Mouse (Mus musculus) testis, adult 2 months (tissue): ENCODE results near the gene Rps28.

Experiments used
- CTCF ChIP-seq: fragments of 200-500 bp; IDR thresholded peaks from 2 replicates; pipeline ENCODE4 v1.5.1; 2012; ENCODE audit warnings: low read depth, mild to moderate bottlenecking, inconsistent platforms, low read length, moderate library complexity; ENCODE audit not compliant: control insufficient read depth, insufficient read depth, insufficient replicate concordance
- POLR2A ChIP-seq: fragments of 200-500 bp; IDR thresholded peaks from 2 replicates; pipeline ENCODE4 v1.6.1; 2012; ENCODE audit warnings: low read depth, mild to moderate bottlenecking, inconsistent platforms, low read length, moderate library complexity; ENCODE audit not compliant: control insufficient read depth

GRCm38 (mm10) chr17:33811142-33811516, 13.2 kb downstream of the Rps28 start:
- no peak for TF ChIP-seq CTCF
- TF ChIP-seq POLR2A = no peak
